Mouse (Mus musculus) heart, embryonic 12.5 days (tissue): ENCODE results near the gene Samd14. TPM values are rescaled to one million over a fixed set of nuclear protein-coding genes. Genes with fewer than 3 reads are reported as not detected.

Experiments
- ATAC-seq: fragments of 200-750 bp; cut with Nextera tagmentation; 2 replicates; pipeline ENCODE4 v1.8.0; 2017; ENCODE audit warnings: moderate TSS enrichment, moderate library complexity; ENCODE audit not compliant: insufficient number of reproducible peaks, low FRiP score
- H3K27ac ChIP-seq: fragments of 300-500 bp; sonication (generic); 2 replicates; pipeline ENCODE4 v1.5.1; 2016; ENCODE audit warnings: mild to moderate bottlenecking, moderate library complexity; ENCODE audit not compliant: poor library complexity, severe bottlenecking
- H3K27me3 ChIP-seq: fragments of 300-500 bp; sonication (generic); replicated peaks from 2 replicates; pipeline ENCODE4 v1.6.1; 2016; ENCODE audit warnings: mild to moderate bottlenecking, moderate library complexity
- H3K36me3 ChIP-seq: fragments of 300-500 bp; sonication (generic); 2 replicates; pipeline ENCODE4 v1.6.1; 2016; ENCODE audit warnings: mild to moderate bottlenecking, moderate library complexity
- H3K4me1 ChIP-seq: fragments of 300-500 bp; sonication (generic); replicated peaks from 2 replicates; pipeline ENCODE4 v1.6.1; 2016; ENCODE audit warnings: mild to moderate bottlenecking
- H3K4me2 ChIP-seq: fragments of 300-500 bp; sonication (generic); 2 replicates; pipeline ENCODE4 v1.6.1; 2016; ENCODE audit warnings: mild to moderate bottlenecking, moderate library complexity
- H3K4me3 ChIP-seq: fragments of 300-500 bp; sonication (generic); 2 replicates; pipeline ENCODE4 v1.5.1; 2016; ENCODE audit warnings: mild to moderate bottlenecking
- H3K9ac ChIP-seq: fragments of 300-500 bp; sonication (generic); 2 replicates; pipeline ENCODE4 v1.6.1; 2016; ENCODE audit warnings: mild to moderate bottlenecking, moderate library complexity
- H3K9me3 ChIP-seq: fragments of 300-500 bp; sonication (generic); replicated peaks from 2 replicates; pipeline ENCODE4 v1.6.1; 2016; ENCODE audit warnings: mild to moderate bottlenecking, moderate library complexity
- WGBS: fragments of 180-500 bp; shearing (Covaris S2); methylation state at CpG from one replicate; pipeline ENCODE4 v1.1.7; 2016; 5-methylcytosine and 5-hydroxymethylcytosine counted together
- polyA plus RNA-seq: library from polyadenylated mRNA; unstranded; fragments of >200 nt; fragmentation: Nextera tagmentation; extraction: Ambion mirVana; gene quantifications from 2 replicates; pipeline ENCODE4 v1.2.1, GENCODE M21; 2016

Samd14 gene
- polyA plus RNA-seq, 1 experiment from 2014 or later = 16.5 TPM

DNA sequence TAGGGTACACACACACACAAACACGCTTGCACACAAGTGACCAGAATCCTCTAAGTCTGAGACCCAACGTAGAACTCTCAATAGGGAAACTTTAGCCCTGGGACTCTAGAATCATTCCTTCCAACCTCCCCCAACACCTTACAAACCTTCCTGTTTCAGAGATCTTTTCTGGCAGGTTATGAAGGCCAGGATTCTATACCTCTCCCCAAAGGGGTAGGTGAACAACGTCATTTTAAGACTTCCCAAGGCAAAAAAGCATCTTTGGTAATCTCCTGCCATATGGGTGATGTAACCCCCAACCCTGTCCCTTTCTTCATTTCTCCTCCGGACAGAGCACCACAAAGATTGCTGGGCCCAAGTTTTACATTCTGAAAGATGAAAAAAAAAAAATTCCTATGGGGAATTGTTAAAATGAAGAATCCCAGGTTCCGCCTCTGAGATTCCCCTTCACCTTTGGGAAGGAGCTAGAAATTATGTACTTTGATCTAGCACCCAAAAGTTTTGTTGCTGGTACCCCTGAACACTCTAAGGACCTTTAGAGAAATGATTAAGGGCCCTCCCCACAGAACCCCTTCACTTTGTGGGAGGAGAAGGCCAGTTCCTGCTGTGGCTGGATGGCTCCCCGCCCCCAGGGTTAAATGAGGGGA is 19.5 kb upstream of the Samd14 start:
- peaks cover 3% of the 10 kb centered on the region; the same call in 1 of the 2 replicates for H3K36me3 ChIP-seq
- peaks cover 71% of the 10 kb centered on the region for H3K4me1 ChIP-seq
- H3K9ac ChIP-seq = peak overlapping the region; percentile 98
- H3K4me2 ChIP-seq = peak overlapping the region; percentile 98
- H3K9me3 ChIP-seq = no peaks in the 10 kb centered on the region
- H3K4me3 ChIP-seq = peak overlapping the region; percentile 95
- no peak for ATAC-seq
- WGBS = 48% methylated on average over 6 of the region's 6 CpGs
- H3K27ac ChIP-seq = peak overlapping the region; percentile 95
- H3K27me3 ChIP-seq = no peaks in the 10 kb centered on the region

DNA sequence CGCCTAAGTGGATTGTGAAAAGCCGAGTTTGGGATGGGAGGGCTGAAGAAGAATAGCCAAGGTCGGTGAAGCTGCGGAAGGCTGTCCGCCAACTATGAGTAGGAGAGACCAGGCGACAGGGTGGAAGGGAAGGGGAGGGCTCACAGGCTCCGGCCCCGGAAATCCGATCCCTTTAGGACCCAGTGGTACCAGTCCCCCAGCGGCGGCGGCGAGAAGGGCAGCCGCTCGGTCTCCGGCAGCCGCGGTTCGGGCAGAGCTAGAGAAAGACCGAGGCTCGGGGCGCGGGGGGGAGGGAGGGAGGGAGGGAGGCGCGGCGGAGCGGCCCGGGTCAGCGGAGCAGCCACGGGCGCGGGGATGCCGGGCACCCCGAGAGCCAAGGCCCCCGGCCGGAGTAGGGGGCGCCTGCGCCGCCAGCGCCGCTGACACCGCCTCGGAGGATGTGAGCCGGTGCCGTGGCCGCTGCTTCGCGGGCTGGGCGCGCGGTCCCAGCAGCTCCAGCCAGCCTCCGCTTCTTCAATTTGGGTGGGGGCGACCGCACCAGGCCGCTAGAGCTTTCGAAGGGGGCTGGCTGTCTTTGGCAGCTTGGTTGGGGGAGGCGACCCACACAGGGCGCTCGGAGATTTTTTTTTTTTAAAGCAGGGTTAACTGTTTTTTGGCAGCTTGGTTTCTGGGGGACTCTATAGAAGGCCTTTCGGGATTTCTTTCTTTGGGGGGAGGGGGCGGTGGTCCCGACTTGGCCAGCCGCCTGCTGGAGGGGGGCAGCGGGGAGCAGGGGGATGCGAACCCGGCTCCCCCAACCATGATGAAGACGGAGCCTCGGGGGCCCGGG is 18.7 kb upstream of the Samd14 start, which contains the start of gene Ppp1r9b:
TSS of gene Ppp1r9b (plus strand) at position 287 of the 829 bp plus-strand sequence.
- peak within 1 kb of the TSS; percentile 98 for H3K4me2 ChIP-seq

DNA sequence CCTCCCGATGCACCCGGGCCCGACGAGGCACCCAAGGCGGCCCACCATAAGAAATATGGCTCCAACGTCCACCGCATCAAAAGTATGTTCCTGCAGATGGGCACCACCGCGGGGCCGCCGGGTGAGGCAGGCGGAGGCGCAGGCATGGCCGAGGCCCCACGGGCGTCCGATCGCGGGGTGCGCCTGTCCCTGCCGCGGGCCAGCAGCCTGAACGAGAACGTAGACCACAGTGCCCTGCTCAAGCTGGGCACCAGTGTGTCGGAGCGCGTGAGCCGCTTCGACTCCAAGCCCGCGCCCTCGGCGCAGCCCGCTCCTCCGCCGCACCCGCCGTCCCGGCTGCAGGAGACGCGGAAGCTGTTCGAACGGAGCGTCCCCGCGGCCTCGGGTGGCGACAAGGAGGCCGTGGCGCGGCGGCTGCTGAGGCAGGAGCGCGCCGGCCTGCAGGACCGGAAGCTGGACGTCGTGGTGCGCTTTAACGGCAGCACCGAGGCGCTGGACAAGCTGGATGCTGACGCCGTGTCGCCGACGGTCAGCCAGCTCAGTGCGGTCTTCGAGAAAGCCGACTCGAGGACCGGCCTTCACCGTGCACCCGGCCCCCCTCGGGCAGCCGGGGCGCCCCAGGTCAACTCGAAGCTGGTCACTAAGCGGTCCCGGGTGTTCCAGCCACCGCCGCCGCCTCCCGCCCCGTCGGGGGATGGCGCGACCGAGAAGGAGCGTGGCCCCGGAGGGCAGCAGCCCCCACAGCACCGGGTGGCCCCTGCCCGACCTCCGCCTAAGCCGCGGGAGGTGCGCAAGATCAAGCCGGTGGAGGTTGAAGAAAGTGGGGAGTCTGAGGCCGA is 17.8 kb upstream of the Samd14 start:
- Histone ChIP-seq H3K9me3 (no peaks in the 10 kb centered on the region), H3K9ac (peak overlapping the region; percentile 98), H3K27ac (peak overlapping the region; percentile 95), H3K36me3 (peaks cover 13% of the 10 kb centered on the region), H3K4me2 (peak overlapping the region; percentile 98), H3K4me1 (peaks cover 78% of the 10 kb centered on the region), H3K27me3 (no peaks in the 10 kb centered on the region), H3K4me3 (peak overlapping the region; percentile 95)
- ATAC-seq = peak; percentile 7; the same call in 1 of the 2 replicates
- WGBS = under 1% methylated on average over 99 of the region's 99 CpGs

More for the DNA sequence above, 18.7 kb upstream of the Samd14 start, which contains the start of gene Ppp1r9b:
- Histone ChIP-seq H3K4me1 (peaks cover 76% of the 10 kb centered on the region), H3K4me3 (peak within 1 kb of the TSS; percentile 95), H3K36me3 (peaks cover 4% of the 10 kb centered on the region; the same call in 1 of the 2 replicates), H3K9me3 (no peaks in the 10 kb centered on the region), H3K27ac (peak within 1 kb of the TSS; percentile 95), H3K27me3 (no peaks in the 10 kb centered on the region), H3K9ac (peak within 1 kb of the TSS; percentile 98)
- under 1% methylated on average over 55 of the region's 69 CpGs for WGBS
- peak; percentile 82 for ATAC-seq

DNA sequence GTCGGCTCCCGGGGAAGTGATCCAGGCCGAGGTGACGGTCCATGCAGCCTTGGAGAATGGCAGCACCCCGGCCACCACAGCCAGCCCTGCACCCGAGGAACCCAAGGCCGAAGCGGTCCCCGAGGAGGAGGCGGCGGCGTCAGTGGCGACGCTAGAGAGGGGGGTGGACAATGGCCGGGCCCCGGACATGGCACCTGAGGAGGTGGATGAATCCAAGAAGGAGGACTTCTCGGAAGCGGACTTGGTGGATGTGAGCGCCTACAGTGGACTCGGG is 17.3 kb upstream of the Samd14 start:
- no peak for ATAC-seq
- 1% methylated on average over 20 of the region's 20 CpGs for WGBS
- peaks cover 78% of the 10 kb centered on the region for H3K4me1 ChIP-seq

DNA sequence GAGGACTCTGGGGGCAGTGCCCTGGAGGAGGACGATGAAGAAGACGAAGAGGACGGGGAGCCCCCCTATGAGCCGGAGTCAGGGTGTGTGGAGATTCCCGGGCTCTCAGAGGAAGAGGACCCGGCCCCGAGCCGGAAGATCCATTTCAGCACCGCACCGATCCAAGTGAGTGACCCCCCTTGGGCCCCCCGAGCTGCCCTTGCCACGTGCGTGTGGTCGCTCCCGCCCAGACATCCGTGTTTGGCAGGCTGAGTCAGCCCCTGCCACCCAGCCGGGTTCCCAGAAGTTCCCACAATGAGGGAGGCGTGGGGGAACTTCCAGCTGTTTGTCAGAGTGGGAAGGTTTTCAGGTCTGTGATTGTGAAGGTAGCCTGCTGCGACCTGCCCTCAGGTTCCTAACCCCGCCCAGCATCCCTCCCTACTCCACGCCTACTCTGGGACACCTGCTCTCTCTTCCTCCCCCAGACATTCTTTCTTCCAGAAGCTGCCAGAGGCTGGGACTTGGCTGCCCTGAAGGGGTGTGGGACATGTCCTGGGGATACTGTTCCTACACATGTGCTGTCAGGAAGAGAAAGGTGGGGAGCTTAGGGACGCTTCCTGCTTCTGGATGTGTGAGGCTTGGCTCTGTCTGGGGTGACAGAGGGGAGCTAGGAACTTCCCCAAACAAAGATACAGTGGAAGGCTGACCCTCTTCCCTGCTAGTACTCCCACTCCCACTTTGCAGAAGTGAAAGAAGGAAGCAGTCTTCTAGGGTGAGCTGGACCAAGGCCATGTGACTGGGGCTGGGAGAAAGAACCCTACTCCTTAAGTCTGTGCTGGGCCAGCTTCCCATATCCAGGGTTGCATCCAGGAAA is 16.7 kb upstream of the Samd14 start:
- Histone ChIP-seq H3K27me3 (no peaks in the 10 kb centered on the region), H3K9ac (peak overlapping the region; percentile 98), H3K9me3 (no peaks in the 10 kb centered on the region), H3K27ac (peak overlapping the region; percentile 95; the same call in 1 of the 2 replicates), H3K4me2 (peak overlapping the region; percentile 98), H3K4me3 (peak overlapping the region; percentile 95), H3K36me3 (peaks cover 24% of the 10 kb centered on the region), H3K4me1 (peaks cover 76% of the 10 kb centered on the region)
- ATAC-seq = no peak
- 3% methylated on average over 22 of the region's 22 CpGs for WGBS

More for the DNA sequence above, 17.3 kb upstream of the Samd14 start:
- Histone ChIP-seq H3K9me3 (no peaks in the 10 kb centered on the region), H3K27me3 (no peaks in the 10 kb centered on the region), H3K27ac (peak overlapping the region; percentile 95; the same call in 1 of the 2 replicates), H3K4me3 (peak overlapping the region; percentile 95), H3K9ac (peak overlapping the region; percentile 98), H3K36me3 (peaks cover 18% of the 10 kb centered on the region), H3K4me2 (peak overlapping the region; percentile 98)

DNA sequence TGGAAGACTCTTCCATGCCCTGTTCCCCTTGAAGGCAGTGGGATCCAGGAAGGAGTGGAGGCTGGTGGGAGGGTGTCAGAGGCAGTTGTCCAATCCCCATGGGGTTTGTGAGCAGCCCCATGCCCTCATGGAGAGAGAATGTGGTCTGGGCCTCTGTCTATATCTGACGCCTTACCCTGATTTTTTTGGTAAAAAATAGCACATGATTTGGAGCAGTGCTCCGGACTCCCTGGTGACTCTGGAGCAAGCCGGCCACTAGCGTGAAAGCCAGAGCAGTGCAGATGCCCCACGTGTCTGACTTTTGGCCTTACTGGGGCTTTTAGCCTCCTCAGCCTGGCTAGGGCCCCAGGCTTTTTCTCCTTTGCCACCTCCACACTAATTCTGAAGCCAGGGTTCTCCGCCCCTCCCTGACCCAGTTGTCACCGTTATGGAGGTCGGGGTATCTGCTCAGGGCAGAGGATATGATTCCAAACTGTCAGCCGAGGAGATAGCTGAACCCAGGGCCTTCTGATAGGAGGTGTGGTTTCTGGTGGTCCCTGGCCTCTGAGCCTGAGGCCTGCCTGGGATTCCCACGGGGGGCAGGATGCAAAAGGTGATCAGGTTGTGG is 15.4 kb upstream of the Samd14 start:
- Histone ChIP-seq H3K27ac (peak overlapping the region; percentile 30), H3K36me3 (peaks cover 37% of the 10 kb centered on the region), H3K27me3 (no peaks in the 10 kb centered on the region), H3K4me1 (peaks cover 66% of the 10 kb centered on the region), H3K4me3 (peak overlapping the region; percentile 95), H3K9me3 (no peaks in the 10 kb centered on the region), H3K9ac (peak overlapping the region; percentile 98), H3K4me2 (peak overlapping the region; percentile 98)
- ATAC-seq = no peak
- WGBS = 23% methylated on average over 10 of the region's 10 CpGs

DNA sequence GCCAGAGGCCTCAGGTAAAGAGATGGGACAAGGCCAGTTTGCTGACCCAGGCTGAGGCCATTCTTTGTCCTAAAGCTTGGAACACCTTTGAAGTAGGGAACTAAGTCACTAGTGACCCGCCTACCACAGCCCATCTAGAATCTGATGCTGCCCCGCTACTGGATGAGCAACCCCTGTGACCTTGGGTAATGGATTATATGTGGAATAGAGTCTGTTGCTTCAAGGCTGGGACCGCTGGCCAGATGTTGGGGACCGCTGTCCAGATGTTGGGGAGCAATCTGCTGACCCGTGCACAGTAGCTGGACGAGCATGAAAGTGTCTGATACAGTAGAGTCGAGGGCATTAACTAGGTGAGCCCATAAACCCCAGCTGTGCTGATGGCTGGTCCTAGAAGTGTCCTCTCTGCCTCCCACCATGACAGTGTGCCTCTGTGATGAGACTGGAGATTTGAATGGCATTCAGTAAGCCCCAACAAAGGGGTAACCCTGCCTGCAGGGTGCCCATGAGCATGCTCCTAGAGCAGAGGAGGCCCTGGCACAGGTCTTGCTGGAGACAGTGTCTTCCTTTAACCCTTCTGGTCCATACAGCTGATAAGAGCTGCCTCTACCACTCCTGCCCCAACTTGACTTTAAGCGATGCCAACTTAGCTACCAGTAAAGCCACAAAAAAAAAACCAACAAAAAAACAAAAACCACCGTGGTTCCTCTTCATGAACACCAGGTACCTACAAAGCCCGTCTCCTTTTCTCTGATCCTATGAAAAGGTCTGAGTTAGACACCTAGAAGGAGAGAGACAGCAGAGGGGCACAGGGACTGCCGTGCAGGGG is 14.5 kb upstream of the Samd14 start:
- H3K9ac ChIP-seq = peak overlapping the region; percentile 98
- peaks cover 66% of the 10 kb centered on the region for H3K4me1 ChIP-seq
- 0 out of 2 replicates have a peak overlapping the region, but pooled peaks have one; percentile 30 for H3K27ac ChIP-seq

DNA sequence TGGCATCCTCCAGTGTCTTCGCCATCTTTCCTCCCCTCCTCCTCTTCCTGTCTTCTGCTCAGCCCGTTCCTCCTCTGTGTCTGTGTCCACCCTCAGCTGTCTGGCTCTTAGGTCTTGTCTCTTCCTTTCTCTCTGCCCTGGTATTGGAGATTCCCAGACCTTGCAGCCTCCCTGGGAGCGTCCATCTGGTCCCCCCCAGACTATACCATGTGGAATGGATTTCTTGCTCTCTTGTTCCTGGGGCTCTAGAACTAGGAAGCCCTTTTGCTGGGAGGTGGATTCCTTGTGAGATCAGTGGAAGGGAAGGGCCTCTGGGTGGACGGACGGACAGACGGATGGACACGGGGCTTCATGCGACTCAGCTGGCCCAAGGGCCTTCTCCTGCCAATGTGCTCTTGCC is 13.6 kb upstream of the Samd14 start:
- H3K4me1 ChIP-seq = peaks cover 71% of the 10 kb centered on the region
- H3K36me3 ChIP-seq = peaks cover 52% of the 10 kb centered on the region
- H3K4me2 ChIP-seq = peak overlapping the region; percentile 98
- WGBS = 80% methylated on average over 8 of the region's 8 CpGs
- no peaks in the 10 kb centered on the region for H3K27me3 ChIP-seq
- H3K9me3 ChIP-seq = no peaks in the 10 kb centered on the region
- H3K4me3 ChIP-seq = no peak overlapping the region
- no peak for ATAC-seq
- H3K27ac ChIP-seq = 0 out of 2 replicates have a peak overlapping the region, but pooled peaks have one; percentile 16
- no peak overlapping the region for H3K9ac ChIP-seq

More for the DNA sequence above, 14.5 kb upstream of the Samd14 start:
- H3K4me3 ChIP-seq = peak overlapping the region; percentile 95
- no peaks in the 10 kb centered on the region for H3K9me3 ChIP-seq
- no peak for ATAC-seq
- H3K36me3 ChIP-seq = peaks cover 46% of the 10 kb centered on the region
- H3K4me2 ChIP-seq = peak overlapping the region; percentile 98
- WGBS = 79% methylated on average over 11 of the region's 11 CpGs
- no peaks in the 10 kb centered on the region for H3K27me3 ChIP-seq

DNA sequence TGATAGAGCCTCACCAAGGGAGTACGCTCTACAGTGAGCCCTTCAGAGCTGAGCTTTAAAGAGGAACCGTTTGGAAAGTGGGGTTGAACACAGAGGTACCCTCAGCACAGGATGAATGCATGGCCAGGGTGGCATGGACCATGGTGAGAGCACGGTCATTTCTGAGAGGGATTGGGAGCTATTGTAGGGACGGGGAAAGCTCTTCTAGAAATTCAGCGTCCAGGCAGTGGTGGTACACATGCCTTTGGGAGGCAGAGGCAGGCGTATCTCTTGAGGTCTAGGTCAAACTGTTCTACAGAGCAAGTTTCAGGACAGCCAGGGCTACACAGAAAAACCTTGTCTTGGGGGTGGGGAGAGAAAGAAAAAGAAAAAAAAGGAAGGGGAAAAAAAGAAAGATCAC is 12.7 kb upstream of the Samd14 start:
- no peaks in the 10 kb centered on the region for H3K27me3 ChIP-seq
- peaks cover 78% of the 10 kb centered on the region for H3K4me1 ChIP-seq
- WGBS = 85% methylated on average over 6 of the region's 6 CpGs
- peak overlapping the region; percentile 98 for H3K4me2 ChIP-seq
- H3K36me3 ChIP-seq = peaks cover 60% of the 10 kb centered on the region
- no peaks in the 10 kb centered on the region for H3K9me3 ChIP-seq
- no peak overlapping the region for H3K4me3 ChIP-seq
- ATAC-seq = no peak
- H3K27ac ChIP-seq = peak overlapping the region; percentile 49
- no peak overlapping the region; the same call in 1 of the 2 replicates for H3K9ac ChIP-seq
